Mouse (Mus musculus): ENCODE measurements around the gene Arpc5l.

DNA sequence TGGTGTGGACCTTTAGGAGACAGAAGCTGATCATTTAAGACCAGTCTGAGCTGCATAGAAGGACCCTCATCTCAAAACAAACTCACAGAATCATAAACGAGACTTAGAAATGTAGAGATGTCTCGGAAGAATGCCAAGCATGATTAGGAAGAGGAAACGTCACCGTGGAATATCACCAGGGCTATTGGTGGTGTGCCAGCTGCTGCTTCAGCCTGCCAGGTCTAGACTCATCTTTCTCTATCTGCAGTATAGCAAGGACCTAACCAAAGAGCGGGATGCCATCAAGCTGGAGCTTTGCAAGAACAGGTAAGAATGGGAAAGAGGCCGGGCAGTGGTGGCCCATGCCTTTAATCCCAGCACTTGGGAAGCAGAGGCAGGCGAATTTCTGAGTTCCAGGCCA, 31.4 kb upstream of the Arpc5l start:
- no peak for TF ChIP-seq CTCF (IDR thresholded peaks at IDR 0.05; ENCODE audit: low read depth)
- no peak for TF ChIP-seq EP300 (IDR thresholded peaks at IDR 0.05; ENCODE audit: low read depth)
